Mouse (Mus musculus) MEL (cell line): ENCODE results near the gene Prph. TPM values are rescaled to one million over a fixed set of nuclear protein-coding genes. Genes with fewer than 3 reads are reported as not detected.

Experiments
- DNase-seq: peaks from one replicate; pipeline ENCODE4 v3.0.0; 2011; ENCODE audit warnings: low read depth, low spot score
- H3K27ac ChIP-seq: 2 replicates; pipeline ENCODE4 v1.5.1; 2012; ENCODE audit warnings: low read depth, mild to moderate bottlenecking, control low read depth, low read length, moderate library complexity; ENCODE audit not compliant: control insufficient read depth
- H3K27me3 ChIP-seq, 2 experiments: fragments of 150-350 bp in 1 of 2; sonication (generic) in 1 of 2; 2 replicates each; pipeline ENCODE4 v1.6.1; 2012; ENCODE audit warnings: low read length in 2 of 2, mild to moderate bottlenecking in 2 of 2, improper control_type of control experiment in 1 of 2, moderate library complexity in 1 of 2; ENCODE audit not compliant: insufficient read depth in 2 of 2, control insufficient read depth in 1 of 2
- H3K36me3 ChIP-seq, 2 experiments: 2 replicates each; pipeline ENCODE4 v1.6.1; 2012 to 2014; ENCODE audit warnings: low read length in 2 of 2, improper control_type of control experiment in 1 of 2, inconsistent platforms in 1 of 2, mild to moderate bottlenecking in 1 of 2; ENCODE audit not compliant: insufficient read depth in 2 of 2, control insufficient read depth in 1 of 2
- H3K4me1 ChIP-seq, 2 experiments: fragments of 150-350 bp in 1 of 2; sonication (generic) in 1 of 2; 2 replicates each; pipeline ENCODE4 v1.6.1; 2012; ENCODE audit warnings: low read length in 2 of 2, improper control_type of control experiment in 1 of 2, mild to moderate bottlenecking in 1 of 2; ENCODE audit not compliant: insufficient read depth in 2 of 2, control insufficient read depth in 1 of 2
- H3K4me3 ChIP-seq, 2 experiments: fragments of 150-350 bp in 1 of 2; sonication (generic) in 1 of 2; 2 replicates each; pipeline ENCODE4 v1.5.1; 2012; ENCODE audit warnings: low read depth in 2 of 2, low read length in 2 of 2, mild to moderate bottlenecking in 2 of 2, moderate library complexity in 2 of 2, control low read depth in 1 of 2, improper control_type of control experiment in 1 of 2; ENCODE audit not compliant: control insufficient read depth in 1 of 2, insufficient read depth in 1 of 2
- H3K79me2 ChIP-seq: 2 replicates; pipeline ENCODE4 v1.6.1; 2012; ENCODE audit warnings: mild to moderate bottlenecking, low read length, moderate library complexity; ENCODE audit not compliant: control insufficient read depth, poor library complexity, insufficient read depth
- H3K9ac ChIP-seq: 2 replicates; pipeline ENCODE4 v1.6.1; 2012; ENCODE audit warnings: low read depth, mild to moderate bottlenecking, control low read depth, low read length, moderate library complexity; ENCODE audit not compliant: control insufficient read depth, poor library complexity, severe bottlenecking
- H3K9me3 ChIP-seq: fragments of 150-350 bp; sonication (generic); replicated peaks from 2 replicates; pipeline ENCODE4 v1.6.1; 2012; ENCODE audit warnings: mild to moderate bottlenecking, low read length, improper control_type of control experiment, moderate library complexity; ENCODE audit not compliant: insufficient read depth
- CTCF ChIP-seq, 3 experiments: IDR thresholded peaks in 2 of 3; conservative IDR thresholded peaks in 1 of 3; 2 replicates each; pipeline ENCODE4 v1.5.1; 2011 to 2012; ENCODE audit warnings: low read length in 3 of 3, low read depth in 2 of 3, mild to moderate bottlenecking in 2 of 3, improper control_type of control experiment in 1 of 3, inconsistent platforms in 1 of 3, mixed read lengths in 1 of 3, moderate library complexity in 1 of 3; ENCODE audit not compliant: control insufficient read depth in 1 of 3, insufficient read depth in 1 of 3, poor library complexity in 1 of 3, severe bottlenecking in 1 of 3
- EP300 ChIP-seq, 2 experiments: IDR thresholded peaks; 2 replicates each; pipeline ENCODE4 v1.6.1; 2011; ENCODE audit warnings: improper control_type of control experiment in 2 of 2, low read length in 2 of 2, low read depth in 1 of 2, mild to moderate bottlenecking in 1 of 2
- GABPA ChIP-seq: IDR thresholded peaks from 2 replicates; pipeline ENCODE4 v1.6.1; 2012; ENCODE audit warnings: low read depth, mild to moderate bottlenecking, inconsistent platforms, low read length, improper control_type of control experiment, moderate library complexity
- GATA1 ChIP-seq: IDR thresholded peaks from 2 replicates; pipeline ENCODE4 v1.6.1; 2011; ENCODE audit warnings: low read depth, low read length, improper control_type of control experiment
- JUND ChIP-seq: IDR thresholded peaks from 2 replicates; pipeline ENCODE4 v1.6.1; 2011; ENCODE audit warnings: low read depth, mild to moderate bottlenecking, improper control_type of control experiment, low read length
- MAX ChIP-seq: IDR thresholded peaks from 2 replicates; pipeline ENCODE4 v1.6.1; 2011; ENCODE audit warnings: low read length, improper control_type of control experiment
- MAZ ChIP-seq: IDR thresholded peaks from 2 replicates; pipeline ENCODE4 v1.6.1; 2012; ENCODE audit warnings: low read depth, mild to moderate bottlenecking, inconsistent platforms, low read length, improper control_type of control experiment
- MXI1 ChIP-seq: IDR thresholded peaks from 2 replicates; pipeline ENCODE4 v1.6.1; 2011; ENCODE audit warnings: mild to moderate bottlenecking, low read depth, low read length, improper control_type of control experiment
- POLR2A ChIP-seq, 2 experiments: IDR thresholded peaks; 2 replicates each; pipeline ENCODE4 v1.6.1; 2011 to 2012; ENCODE audit warnings: low read length in 2 of 2, mild to moderate bottlenecking in 2 of 2, control low read depth in 1 of 2, improper control_type of control experiment in 1 of 2, low read depth in 1 of 2, moderate library complexity in 1 of 2; ENCODE audit not compliant: control insufficient read depth in 1 of 2, insufficient read depth in 1 of 2, poor library complexity in 1 of 2
- RAD21 ChIP-seq: IDR thresholded peaks from 2 replicates; pipeline ENCODE4 v1.6.1; 2011; ENCODE audit warnings: mild to moderate bottlenecking, low read depth, low read length, improper control_type of control experiment
- RCOR1 ChIP-seq: IDR thresholded peaks from 2 replicates; pipeline ENCODE4 v1.6.1; 2012; ENCODE audit warnings: low read depth, mild to moderate bottlenecking, inconsistent platforms, low read length, improper control_type of control experiment
- SIN3A ChIP-seq: IDR thresholded peaks from 2 replicates; pipeline ENCODE4 v1.6.1; 2012; ENCODE audit warnings: low read length, improper control_type of control experiment, inconsistent platforms
- SMC3 ChIP-seq: IDR thresholded peaks from 2 replicates; pipeline ENCODE4 v1.6.1; 2011; ENCODE audit warnings: low read depth, low read length, improper control_type of control experiment
- TCF12 ChIP-seq: IDR thresholded peaks from 2 replicates; pipeline ENCODE4 v1.6.1; 2014; ENCODE audit warnings: low read depth, mild to moderate bottlenecking, inconsistent platforms, low read length, improper control_type of control experiment, moderate library complexity
- UBTF ChIP-seq: IDR thresholded peaks from 2 replicates; pipeline ENCODE4 v1.6.1; 2012; ENCODE audit warnings: low read depth, mild to moderate bottlenecking, inconsistent platforms, low read length, improper control_type of control experiment, moderate library complexity, borderline replicate concordance; ENCODE audit not compliant: insufficient read depth
- USF1 ChIP-seq: IDR thresholded peaks from 2 replicates; pipeline ENCODE4 v1.6.1; 2014; ENCODE audit warnings: low read depth, mild to moderate bottlenecking, inconsistent platforms, low read length, improper control_type of control experiment, moderate library complexity
- ZKSCAN1 ChIP-seq: IDR thresholded peaks from 2 replicates; pipeline ENCODE4 v1.6.1; 2012; ENCODE audit warnings: low read depth, mild to moderate bottlenecking, inconsistent platforms, low read length, improper control_type of control experiment, moderate library complexity
- ZNF384 ChIP-seq: IDR thresholded peaks from 2 replicates; pipeline ENCODE4 v1.6.1; 2012; ENCODE audit warnings: low read depth, mild to moderate bottlenecking, inconsistent platforms, low read length, improper control_type of control experiment
- polyA plus RNA-seq, 2 experiments: library from polyadenylated mRNA; stranded (reverse) in 1 of 2; unstranded in 1 of 2; fragments of >175 nt in 1 of 2; fragments of >200 nt in 1 of 2; gene quantifications; 2 replicates each; pipeline versions ENCODE4 v1.2.1 to v1.2.4; 2012; ENCODE audit warnings: low replicate concordance in 2 of 2, low read depth in 1 of 2; ENCODE audit not compliant: insufficient read length in 2 of 2, insufficient read depth in 1 of 2, missing spikeins in 1 of 2
- total RNA-seq: library from RNA; depleted of rRNA; stranded (reverse); fragments of 300-350 nt; gene quantifications from 2 replicates; pipeline ENCODE4 v1.2.3, GENCODE M21; 2012

Gene Prph
- total and polyA plus RNA-seq, 3 experiments, result not detected

DNA sequence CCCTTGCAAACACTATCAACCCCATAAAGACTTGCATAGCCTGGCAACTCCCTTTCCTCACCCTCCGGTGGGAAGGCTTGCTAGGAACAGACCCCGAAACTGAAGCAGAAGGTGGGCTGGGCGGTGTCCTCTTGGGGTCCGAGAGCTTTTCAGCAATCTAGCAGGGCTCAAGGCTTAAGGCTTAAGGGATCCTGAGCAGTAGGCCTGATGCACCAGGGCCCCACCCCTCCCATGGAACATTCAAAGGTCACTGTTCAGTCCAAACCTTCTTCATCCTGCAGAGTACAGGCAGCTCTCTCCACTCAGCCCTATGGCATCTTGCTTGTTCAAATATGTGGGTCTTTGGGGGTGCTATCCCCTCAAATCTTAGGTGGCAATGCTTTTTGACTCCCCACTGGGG lies 31.0 kb downstream of the Prph start:
- no peaks in the 10 kb centered on the region for H3K79me2 ChIP-seq
- TF ChIP-seq JUND (no peak), UBTF (no peak), EP300 (IDR thresholded peaks at IDR 0.05; ENCODE audit: low read depth in 1 of 2, low read length in 2 of 2) (no peak), GATA1 (no peak), CTCF (IDR thresholded peaks at IDR 0.05 in 2 of 3, conservative IDR thresholded peaks at IDR 0.05 in 1 of 3; ENCODE audit: control insufficient read depth in 1 of 3, insufficient read depth in 1 of 3, low read depth in 2 of 3, low read length in 3 of 3, poor library complexity in 1 of 3, severe bottlenecking in 1 of 3) (no peak), MAZ (no peak), SIN3A (no peak), USF1 (no peak)
- H3K9me3 ChIP-seq, result no peaks in the 10 kb centered on the region
- no peak overlapping the region for H3K9ac ChIP-seq
- DNase-seq, result no peak
- peaks cover 0 to 4% of the 10 kb centered on the region in 2 experiments; a peak in 1 of 4 replicates for H3K36me3 ChIP-seq
- no peaks in the 10 kb centered on the region for H3K27me3 ChIP-seq
- H3K27ac ChIP-seq, result no peak overlapping the region
- H3K4me1 ChIP-seq, result no peaks in the 10 kb centered on the region
- no peak overlapping the region for H3K4me3 ChIP-seq

DNA sequence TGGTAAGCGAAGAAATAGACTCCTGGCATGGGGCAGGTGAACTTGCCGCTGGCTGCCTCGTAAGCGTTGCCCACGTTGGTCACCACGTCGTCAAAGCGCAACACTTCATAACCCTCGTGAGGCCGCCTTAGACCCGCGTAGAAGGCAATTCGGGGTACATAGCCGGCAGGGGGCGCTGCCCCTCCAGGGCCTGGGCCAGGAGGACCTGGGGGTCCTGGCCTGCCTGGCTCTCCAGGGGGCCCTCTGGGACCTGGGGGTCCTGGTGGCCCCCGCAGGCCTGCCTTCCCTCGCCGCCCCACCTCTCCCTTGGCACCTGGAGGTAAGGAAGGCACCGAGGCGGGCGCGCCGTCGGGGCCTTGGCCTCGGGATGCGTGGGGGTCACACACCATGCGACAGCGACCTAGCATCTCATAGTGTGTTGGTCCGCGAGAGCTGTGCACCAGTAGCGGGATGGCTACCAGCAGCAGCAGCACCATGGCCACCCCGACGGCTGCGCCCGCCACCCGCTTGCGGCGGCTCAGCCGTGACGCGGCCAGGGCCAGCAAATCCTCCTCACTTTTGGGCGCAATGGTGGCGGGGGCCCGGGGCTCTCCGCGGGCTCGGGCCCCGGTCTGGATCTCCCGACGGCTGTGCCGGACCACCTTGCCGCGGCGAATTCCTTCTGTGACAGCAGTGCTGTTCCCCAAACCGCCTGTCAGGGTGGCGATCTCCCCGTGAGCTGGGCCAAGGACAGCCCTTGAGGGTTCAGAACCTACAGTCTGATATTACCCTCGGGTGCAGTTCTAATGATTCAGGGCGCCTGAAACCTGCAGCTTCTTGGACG lies 32.5 kb downstream of the Prph start, which contains the start of gene C1ql4:
TSS of gene C1ql4 (minus strand) at position 565 of the 823 bp plus-strand sequence.
- no peak for TF ChIP-seq TCF12
- 0 out of 6 replicates have a peak, but pooled peaks of 1 of the 3 experiments have one; percentile 1 for TF ChIP-seq CTCF (IDR thresholded peaks at IDR 0.05 in 2 of 3, conservative IDR thresholded peaks at IDR 0.05 in 1 of 3; ENCODE audit: control insufficient read depth in 1 of 3, insufficient read depth in 1 of 3, low read depth in 2 of 3, low read length in 3 of 3, poor library complexity in 1 of 3, severe bottlenecking in 1 of 3)
- Histone ChIP-seq H3K79me2 (no peaks in the 10 kb centered on the region), H3K36me3 (peaks cover 2 to 3% of the 10 kb centered on the region in 2 experiments; a peak in 3 of 4 replicates), H3K9me3 (no peaks in the 10 kb centered on the region), H3K27me3 (no peaks in the 10 kb centered on the region), H3K9ac (no peak within 1 kb of the TSS), H3K4me3 (peak within 1 kb of the TSS; percentile 35 to 56), H3K27ac (no peak within 1 kb of the TSS), H3K4me1 (no peaks in the 10 kb centered on the region)
- no peak for DNase-seq

DNA sequence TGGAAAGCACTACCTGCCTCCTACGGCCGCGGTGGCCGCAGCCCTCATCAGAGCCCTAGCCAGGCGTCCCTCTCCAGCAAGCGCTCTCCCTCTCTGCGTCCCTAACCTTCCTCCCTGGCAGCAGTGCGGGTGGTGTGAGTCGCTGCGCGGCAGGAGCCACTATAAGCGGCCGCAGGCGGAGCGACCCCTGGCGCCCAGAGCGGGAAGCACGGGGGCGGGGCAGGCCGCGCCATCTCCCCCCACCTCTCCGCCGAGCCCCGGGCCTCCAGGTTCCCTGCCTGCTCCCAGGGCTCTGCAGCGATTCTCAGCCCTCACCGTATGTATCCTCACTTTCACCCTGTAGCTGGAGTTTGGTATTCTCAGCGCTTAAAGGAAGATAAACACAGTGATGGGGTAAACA lies 33.3 kb downstream of the Prph start:
- no peaks in the 10 kb centered on the region for H3K79me2 ChIP-seq
- DNase-seq, result peak; percentile 65
- H3K4me3 ChIP-seq, result peak overlapping the region; percentile 35 to 56
- H3K4me1 ChIP-seq, result peaks cover 0 to 8% of the 10 kb centered on the region in 2 experiments; a peak in 2 of 4 replicates
- no peak for TF ChIP-seq MAX
- TF ChIP-seq CTCF (IDR thresholded peaks at IDR 0.05 in 2 of 3, conservative IDR thresholded peaks at IDR 0.05 in 1 of 3; ENCODE audit: control insufficient read depth in 1 of 3, insufficient read depth in 1 of 3, low read depth in 2 of 3, low read length in 3 of 3, poor library complexity in 1 of 3, severe bottlenecking in 1 of 3), result peak in 2 of 3 experiments; percentile 60 to 81; a peak in 5 of 6 replicates
- no peak for TF ChIP-seq SIN3A
- TF ChIP-seq GABPA, result no peak
- no peak for TF ChIP-seq POLR2A (IDR thresholded peaks at IDR 0.05; ENCODE audit: control insufficient read depth in 1 of 2, insufficient read depth in 1 of 2, low read depth in 1 of 2, low read length in 2 of 2, poor library complexity in 1 of 2)
- TF ChIP-seq RAD21, result no peak
- peak; percentile 21 for TF ChIP-seq SMC3
- no peak for TF ChIP-seq MXI1
- TF ChIP-seq ZNF384, result no peak
- no peak for TF ChIP-seq RCOR1
- no peak for TF ChIP-seq ZKSCAN1
- TF ChIP-seq MAZ, result peak; percentile 89; the same call in 1 of the 2 replicates
- peaks cover 0 to 7% of the 10 kb centered on the region in 2 experiments; a peak in 2 of 4 replicates for H3K36me3 ChIP-seq
- H3K9me3 ChIP-seq, result no peaks in the 10 kb centered on the region
- no peak overlapping the region for H3K9ac ChIP-seq
- no peaks in the 10 kb centered on the region for H3K27me3 ChIP-seq
- no peak overlapping the region for H3K27ac ChIP-seq
